Comparison of ENCODE assay signal across 17 mouse cellular contexts in genomic region chr12:98997046-98997445, GRCm38 (mm10).
DNase-seq lines count a peak whose midpoint lies in the region; ATAC-seq lines count a peak whose summit lies in the region.
"Had no signal": no experiment of that assay in that cellular context is flagged by ENCODE, and none has a peak within 500 bp of the region (broad histone marks: within the 10 kb centered on the region; RNA-seq: fewer than 3 reads in every experiment).

No protein-coding gene starts in this region.

- H3K9me3 ChIP-seq in midbrain, embryonic 10.5 days (replicated peaks), result no peaks in the 10 kb centered on the region; the same call in 1 of the 2 replicates
- no peaks in the 10 kb centered on the region for H3K9me3 ChIP-seq in midbrain, embryonic 14.5 days (ENCODE audit: control insufficient read depth, low read length)
- no peaks in the 10 kb centered on the region for H3K9me3 ChIP-seq in liver, embryonic 16.5 days (replicated peaks; ENCODE audit: control insufficient read depth, low read length)
- H3K9me3 ChIP-seq in intestine, embryonic 16.5 days (ENCODE audit: control insufficient read depth, low read length), result no peaks in the 10 kb centered on the region
- H3K9me3 ChIP-seq: limb, embryonic 10.5 days; lung, embryonic 15.5 days; neural tube, embryonic 13.5 days had no signal

- peaks cover 11% of the 10 kb centered on the region for H3K4me1 ChIP-seq in midbrain, embryonic 10.5 days
- peaks cover under 1% of the 10 kb centered on the region; the same call in 1 of the 2 replicates for H3K4me1 ChIP-seq in midbrain, embryonic 14.5 days (ENCODE audit: control insufficient read depth, insufficient read depth, low read length)
- no peaks in the 10 kb centered on the region; the same call in 1 of the 2 replicates for H3K4me1 ChIP-seq in liver, embryonic 16.5 days (ENCODE audit: control insufficient read depth, low read depth, low read length)
- H3K4me1 ChIP-seq in intestine, embryonic 16.5 days (ENCODE audit: control insufficient read depth, insufficient read depth, low read length), result no peaks in the 10 kb centered on the region
- H3K4me1 ChIP-seq: limb, embryonic 10.5 days; lung, embryonic 15.5 days had no signal

- peak overlapping the region; percentile 68 for H3K27ac ChIP-seq in midbrain, embryonic 10.5 days (replicated peaks)
- H3K27ac ChIP-seq in midbrain, embryonic 14.5 days (replicated peaks; ENCODE audit: low read depth, low read length), result no peak overlapping the region
- H3K27ac ChIP-seq in liver, embryonic 16.5 days (ENCODE audit: low read length), result no peak overlapping the region
- H3K27ac ChIP-seq in intestine, embryonic 16.5 days (ENCODE audit: low read length), result no peak overlapping the region
- H3K27ac ChIP-seq: limb, embryonic 10.5 days; lung, embryonic 15.5 days; neural tube, embryonic 13.5 days had no signal

- 93% methylated on average over 5 of the region's 5 CpGs for WGBS in midbrain, embryonic 10.5 days
- WGBS in midbrain, embryonic 14.5 days, result 95% methylated on average over 5 of the region's 5 CpGs
- 24% methylated on average over 5 of the region's 5 CpGs for WGBS in liver, embryonic 16.5 days (ENCODE audit: insufficient replicate concordance)
- 82% methylated on average over 5 of the region's 5 CpGs for WGBS in intestine, embryonic 16.5 days

- H3K27me3 ChIP-seq in midbrain, embryonic 10.5 days (ENCODE audit: low read depth, poor library complexity, severe bottlenecking), result no peaks in the 10 kb centered on the region
- H3K27me3 ChIP-seq in midbrain, embryonic 14.5 days (ENCODE audit: control insufficient read depth, insufficient read depth, low read length), result no peaks in the 10 kb centered on the region
- no peaks in the 10 kb centered on the region for H3K27me3 ChIP-seq in liver, embryonic 16.5 days (ENCODE audit: control insufficient read depth, insufficient read depth, low read depth, low read length)
- H3K27me3 ChIP-seq in intestine, embryonic 16.5 days (replicated peaks; ENCODE audit: control insufficient read depth, insufficient read depth, low read length), result no peaks in the 10 kb centered on the region
- H3K27me3 ChIP-seq: lung, embryonic 15.5 days; megakaryocyte, embryonic 14.5 days; neural tube, embryonic 13.5 days had no signal

- H3K9ac ChIP-seq in midbrain, embryonic 14.5 days (replicated peaks; ENCODE audit: low read length), result no peak overlapping the region
- no peak overlapping the region for H3K9ac ChIP-seq in liver, embryonic 16.5 days (ENCODE audit: low read depth, low read length)
- H3K9ac ChIP-seq in intestine, embryonic 16.5 days (ENCODE audit: low read depth, low read length), result no peak overlapping the region
- H3K9ac ChIP-seq: lung, embryonic 15.5 days; neural tube, embryonic 13.5 days had no signal

- ATAC-seq in midbrain, embryonic 14.5 days (ENCODE audit: low FRiP score, low TSS enrichment), result no peak
- ATAC-seq in common myeloid progenitor, adult 5-6 weeks (replicated peaks; ENCODE audit: low read depth, poor library complexity, severe bottlenecking), result peak; percentile 64
- peak; percentile 65 for ATAC-seq in liver, embryonic 16.5 days (ENCODE audit: low read depth)
- no peak for ATAC-seq in intestine, embryonic 16.5 days
- ATAC-seq: CD4-positive, CD25-positive, alpha-beta regulatory T cell, adult 4 months had no signal

- H3K36me3 ChIP-seq in midbrain, embryonic 10.5 days, result no peaks in the 10 kb centered on the region
- H3K36me3 ChIP-seq in midbrain, embryonic 14.5 days (ENCODE audit: control insufficient read depth, insufficient read depth, low read length), result no peaks in the 10 kb centered on the region
- H3K36me3 ChIP-seq in liver, embryonic 16.5 days (ENCODE audit: control insufficient read depth, insufficient read depth), result no peaks in the 10 kb centered on the region
- no peaks in the 10 kb centered on the region for H3K36me3 ChIP-seq in intestine, embryonic 16.5 days (ENCODE audit: control insufficient read depth, insufficient read depth, low read length)
- H3K36me3 ChIP-seq: limb, embryonic 10.5 days; lung, embryonic 15.5 days; neural tube, embryonic 13.5 days had no signal

- no peak for DNase-seq in midbrain, embryonic 10.5 days (ENCODE audit: low spot score)
- DNase-seq in midbrain, embryonic 14.5 days, result no peak
- DNase-seq in thymus, postnatal 14 days, result peak; percentile 25
- no peak for DNase-seq in frontal cortex, postnatal 25 days (ENCODE audit: low spot score in 2 of 2)
- no peak for DNase-seq in gastrocnemius, postnatal 14 days
- DNase-seq: cerebellum, adult 9-10 months; heart, adult 18-20 months; heart, postnatal 10 days; kidney, postnatal 10 days had no signal

- intact Hi-C loops in gastrocnemius, postnatal 14 days (cut with DNase I; ENCODE audit: low total_unique reads), result no loop called here

- no peak overlapping the region for H3K4me2 ChIP-seq in midbrain, embryonic 14.5 days (ENCODE audit: low read length)
- no peak overlapping the region for H3K4me2 ChIP-seq in liver, embryonic 16.5 days (ENCODE audit: low read depth, low read length)
- no peak overlapping the region for H3K4me2 ChIP-seq in intestine, embryonic 16.5 days (ENCODE audit: low read depth, low read length)
- H3K4me2 ChIP-seq: lung, embryonic 15.5 days; neural tube, embryonic 13.5 days had no signal

- no peak overlapping the region for H3K4me3 ChIP-seq in midbrain, embryonic 10.5 days
- no peak overlapping the region for H3K4me3 ChIP-seq in midbrain, embryonic 14.5 days (replicated peaks; ENCODE audit: low read depth, low read length)
- no peak overlapping the region for H3K4me3 ChIP-seq in liver, embryonic 16.5 days (ENCODE audit: low read depth, low read length)
- no peak overlapping the region for H3K4me3 ChIP-seq in intestine, embryonic 16.5 days (ENCODE audit: low read length)
- H3K4me3 ChIP-seq: limb, embryonic 10.5 days; lung, embryonic 15.5 days; neural tube, embryonic 13.5 days had no signal

Comparison
In these comparisons a context has a peak if more than half of its experiments do, and no peak if none do; other contexts are left out.
1. ATAC-seq: peak in common myeloid progenitor, adult 5-6 weeks (single experiment) and liver, embryonic 16.5 days (single experiment); none in midbrain, embryonic 14.5 days (single experiment) and intestine, embryonic 16.5 days (single experiment).